ENCODE assay signal across 13 mouse cellular contexts in genomic region chr9:83061289-83061688, GRCm38 (mm10).
A peak's percentile ranks its signal among the peaks of the same experiment; 100 is the strongest.
DNase-seq lines count a peak whose midpoint lies in the region; ATAC-seq and TF ChIP-seq lines count a peak whose summit lies in the region.
"Had no signal": no experiment of that assay in that cellular context is flagged by ENCODE, and none has a peak within 500 bp of the region (broad histone marks: within the 10 kb centered on the region; RNA-seq: fewer than 3 reads in every experiment).

No protein-coding gene starts in this region.

- no peaks in the 10 kb centered on the region for H3K4me1 ChIP-seq in lung, postnatal 0 days (ENCODE audit: insufficient read depth, low read depth, low read length)
- H3K4me1 ChIP-seq: liver, embryonic 13.5 days; midbrain, embryonic 15.5 days had no signal

- no peak for TF ChIP-seq EP300 in lung, postnatal 0 days (IDR thresholded peaks at IDR 0.05)

- no peak overlapping the region for H3K9ac ChIP-seq in lung, postnatal 0 days (replicated peaks; ENCODE audit: low read depth)
- H3K9ac ChIP-seq: liver, embryonic 13.5 days; midbrain, embryonic 15.5 days had no signal

- intact Hi-C loops in left cerebral cortex, postnatal 36 days (cut with DNase I) = no loop called here
- intact Hi-C loops in left cerebral cortex, postnatal 4 days (cut with DNase I) = no loop called here

- no peak overlapping the region for H3K27ac ChIP-seq in lung, postnatal 0 days (ENCODE audit: low read length)
- H3K27ac ChIP-seq: liver, embryonic 13.5 days; midbrain, embryonic 15.5 days had no signal

- H3K4me3 ChIP-seq in lung, postnatal 0 days (ENCODE audit: low read depth, low read length) = no peak overlapping the region
- H3K4me3 ChIP-seq: liver, embryonic 13.5 days; midbrain, embryonic 15.5 days had no signal

- no peaks in the 10 kb centered on the region for H3K9me3 ChIP-seq in lung, postnatal 0 days (ENCODE audit: low read length)
- H3K9me3 ChIP-seq: liver, embryonic 13.5 days; midbrain, embryonic 15.5 days had no signal

- no peaks in the 10 kb centered on the region for H3K27me3 ChIP-seq in lung, postnatal 0 days (replicated peaks; ENCODE audit: insufficient read depth, low read length)
- H3K27me3 ChIP-seq: liver, embryonic 13.5 days; midbrain, embryonic 15.5 days had no signal

- DNase-seq in lung, postnatal 0 days (ENCODE audit: low spot score) = peak; percentile 14
- DNase-seq in lung, postnatal 25 days (ENCODE audit: low spot score) = no peak
- peak; percentile 54 for DNase-seq in R1 (ENCODE audit: low read depth, low spot score)
- peak; percentile 70 to 73 for DNase-seq in adrenal gland, postnatal 36 days
- peak; percentile 2 for DNase-seq in lung, postnatal 14 days
- DNase-seq in left cerebral cortex, postnatal 36 days (ENCODE audit: low spot score in 2 of 2) = no peak
- no peak for DNase-seq in left cerebral cortex, postnatal 4 days
- DNase-seq: heart, postnatal 14 days; layer of hippocampus, postnatal 36 days; liver, embryonic 13.5 days; thymus, adult 18-20 months had no signal

- H3K4me2 ChIP-seq in lung, postnatal 0 days (replicated peaks; ENCODE audit: low read depth, low read length) = no peak overlapping the region
- H3K4me2 ChIP-seq: liver, embryonic 13.5 days; midbrain, embryonic 15.5 days had no signal

- peak; percentile 57; the same call in 1 of the 2 replicates for ATAC-seq in lung, postnatal 0 days
- ATAC-seq: inflammation-experienced regulatory T-cells, adult 6 months; midbrain, embryonic 15.5 days had no signal

- H3K36me3 ChIP-seq in lung, postnatal 0 days (ENCODE audit: insufficient read depth, low read length) = no peaks in the 10 kb centered on the region
- H3K36me3 ChIP-seq: liver, embryonic 13.5 days; midbrain, embryonic 15.5 days had no signal

- no peak for TF ChIP-seq CTCF in lung, postnatal 0 days (IDR thresholded peaks at IDR 0.05)

- WGBS in lung, postnatal 0 days = 45% methylated on average over 11 of the region's 11 CpGs

Comparison
In these comparisons a context has a peak if more than half of its experiments do, and no peak if none do; other contexts are left out.
1. DNase-seq: peak in lung, postnatal 0 days (single experiment), R1 (single experiment), adrenal gland, postnatal 36 days (2 of 2) and lung, postnatal 14 days (single experiment); none in lung, postnatal 25 days (single experiment), left cerebral cortex, postnatal 36 days (0 of 2) and left cerebral cortex, postnatal 4 days (single experiment).